Mouse (Mus musculus) kidney, adult 11 months (tissue): Measurements from ENCODE around the gene Zfp36.

ENCODE experiments used
- DNase-seq: peaks from one replicate; pipeline ENCODE4 v3.0.0; 2022

Gene Zfp36

GRCm38 (mm10) chr7:28367663-28368275, 12.3 kb downstream of the Zfp36 start:
- DNase-seq: no peak

GRCm38 (mm10) chr7:28362441-28363060, 17.5 kb downstream of the Zfp36 start:
- DNase-seq: no peak

- DNase-seq: no peak
Observed at GRCm38 (mm10) chr7:28361647-28362341, 18.3 kb downstream of the Zfp36 start.

- no peak for DNase-seq
Observed at GRCm38 (mm10) chr7:28360291-28360690, 19.8 kb downstream of the Zfp36 start.

- DNase-seq: no peak
Observed at GRCm38 (mm10) chr7:28359854-28360253, 20.2 kb downstream of the Zfp36 start.

- DNase-seq: no peak
Observed at GRCm38 (mm10) chr7:28358431-28358830, 21.6 kb downstream of the Zfp36 start.

- no peak for DNase-seq
Observed at GRCm38 (mm10) chr7:28357984-28358383, 22.1 kb downstream of the Zfp36 start.

- peak; percentile 68 for DNase-seq
Observed at GRCm38 (mm10) chr7:28356981-28357380, 23.1 kb downstream of the Zfp36 start.

- no peak for DNase-seq
Observed at GRCm38 (mm10) chr7:28355221-28355620, 24.8 kb downstream of the Zfp36 start.

GRCm38 (mm10) chr7:28354596-28354995, 25.5 kb downstream of the Zfp36 start:
- DNase-seq: no peak

GRCm38 (mm10) chr7:28354113-28354581, 25.9 kb downstream of the Zfp36 start:
- no peak for DNase-seq

- DNase-seq: no peak
Observed at GRCm38 (mm10) chr7:28353267-28353666, 26.8 kb downstream of the Zfp36 start.

- DNase-seq: no peak
Observed at GRCm38 (mm10) chr7:28351676-28352191, 28.3 kb downstream of the Zfp36 start.

GRCm38 (mm10) chr7:28350155-28350883, 29.7 kb downstream of the Zfp36 start, which contains the start of gene Rps16:
Rps16 (plus strand) TSS chr7:28350652.
- peak; percentile 95 for DNase-seq

- DNase-seq: no peak
Observed at GRCm38 (mm10) chr7:28348601-28349000, 31.5 kb downstream of the Zfp36 start.

- no peak for DNase-seq
Observed at GRCm38 (mm10) chr7:28347746-28348145, 32.3 kb downstream of the Zfp36 start.

- no peak for DNase-seq
Observed at GRCm38 (mm10) chr7:28344637-28345036, 35.4 kb downstream of the Zfp36 start.

GRCm38 (mm10) chr7:28341381-28341780, 38.7 kb downstream of the Zfp36 start:
- no peak for DNase-seq

- peak; percentile 67 for DNase-seq
Observed at GRCm38 (mm10) chr7:28339213-28339917, 40.7 kb downstream of the Zfp36 start.

GRCm38 (mm10) chr7:28338108-28338998, 41.7 kb downstream of the Zfp36 start, which contains the start of gene Supt5:
Supt5 (minus strand) TSS chr7:28338746.
- DNase-seq: peak; percentile 98

GRCm38 (mm10) chr7:28335471-28335870, 44.6 kb downstream of the Zfp36 start:
- no peak for DNase-seq
